Mouse (Mus musculus) hindbrain, embryonic 13.5 days (tissue): ENCODE measurements around the gene Krtap12-1. TPM values are rescaled to one million over a fixed set of nuclear protein-coding genes. Genes with fewer than 3 reads are reported as not detected.
"Not testable (repeated sequence)": the region's sequence is repeated elsewhere in the genome, so short reads cannot be mapped to it uniquely, and the experiment has no call there.

Source experiments
- ATAC-seq: fragments of 200-750 bp; cut with Nextera tagmentation; 2 replicates; pipeline ENCODE4 v1.8.0; 2017; ENCODE audit warnings: moderate TSS enrichment; ENCODE audit not compliant: low FRiP score
- H3K27ac ChIP-seq: fragments of 300-500 bp; sonication (generic); 2 replicates; pipeline ENCODE4 v1.5.1; 2015; ENCODE audit warnings: inconsistent platforms, mild to moderate bottlenecking, moderate library complexity
- H3K27me3 ChIP-seq: fragments of 300-500 bp; sonication (generic); 2 replicates; pipeline ENCODE4 v1.6.1; 2015; ENCODE audit warnings: mild to moderate bottlenecking, inconsistent platforms
- H3K36me3 ChIP-seq: fragments of 300-500 bp; sonication (generic); 2 replicates; pipeline ENCODE4 v1.6.1; 2015; ENCODE audit warnings: mild to moderate bottlenecking, inconsistent platforms
- H3K4me1 ChIP-seq: fragments of 300-500 bp; sonication (generic); replicated peaks from 2 replicates; pipeline ENCODE4 v1.6.1; 2015; ENCODE audit warnings: inconsistent platforms
- H3K4me2 ChIP-seq: fragments of 300-500 bp; sonication (generic); 2 replicates; pipeline ENCODE4 v1.6.1; 2015; ENCODE audit warnings: inconsistent platforms, mild to moderate bottlenecking, moderate library complexity
- H3K4me3 ChIP-seq: fragments of 300-500 bp; sonication (generic); 2 replicates; pipeline ENCODE4 v1.5.1; 2015; ENCODE audit warnings: mild to moderate bottlenecking, inconsistent platforms
- H3K9ac ChIP-seq: fragments of 300-500 bp; sonication (generic); 2 replicates; pipeline ENCODE4 v1.6.1; 2015; ENCODE audit warnings: mild to moderate bottlenecking, inconsistent platforms
- H3K9me3 ChIP-seq: fragments of 300-500 bp; sonication (generic); 2 replicates; pipeline ENCODE4 v1.6.1; 2016; ENCODE audit warnings: inconsistent platforms
- WGBS: fragments of 180-500 bp; shearing (Covaris S2); methylation state at CpG from one replicate; pipeline ENCODE4 v1.1.7; 2015; 5-methylcytosine and 5-hydroxymethylcytosine counted together
- polyA plus RNA-seq: library from polyadenylated mRNA; unstranded; fragments of >200 nt; fragmentation: Nextera tagmentation; extraction: Ambion mirVana; gene quantifications from 2 replicates; pipeline ENCODE4 v1.2.1, GENCODE M21; 2015

Gene Krtap12-1
- polyA plus RNA-seq, 1 experiment from 2014 or later: not detected

DNA sequence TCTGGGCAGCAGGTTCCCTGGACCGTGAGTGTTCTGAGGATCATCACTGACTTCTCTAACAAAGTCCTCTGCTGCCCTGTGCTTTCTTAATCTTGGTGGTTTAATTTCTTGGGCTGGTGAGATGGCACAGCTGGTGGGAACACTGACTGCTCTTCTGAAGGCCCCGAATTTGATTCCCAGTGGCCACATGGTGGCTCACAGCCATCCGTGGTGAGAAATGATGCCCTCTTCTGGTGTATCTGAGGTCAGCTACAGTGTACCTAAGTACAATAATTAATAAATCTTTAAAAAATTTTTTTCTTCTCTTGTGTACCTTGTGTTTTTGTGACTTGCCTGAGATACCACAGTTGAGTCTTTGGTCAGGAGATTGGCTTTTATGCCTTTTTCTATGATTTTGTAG is 31.9 kb downstream of the Krtap12-1 start:
- not testable (repeated sequence) for H3K4me2 ChIP-seq, ATAC-seq, H3K4me3 ChIP-seq, H3K27me3 ChIP-seq, H3K9me3 ChIP-seq, H3K27ac ChIP-seq, H3K9ac ChIP-seq, H3K36me3 ChIP-seq, H3K4me1 ChIP-seq
- WGBS: 63% methylated on average over 3 of the region's 3 CpGs

DNA sequence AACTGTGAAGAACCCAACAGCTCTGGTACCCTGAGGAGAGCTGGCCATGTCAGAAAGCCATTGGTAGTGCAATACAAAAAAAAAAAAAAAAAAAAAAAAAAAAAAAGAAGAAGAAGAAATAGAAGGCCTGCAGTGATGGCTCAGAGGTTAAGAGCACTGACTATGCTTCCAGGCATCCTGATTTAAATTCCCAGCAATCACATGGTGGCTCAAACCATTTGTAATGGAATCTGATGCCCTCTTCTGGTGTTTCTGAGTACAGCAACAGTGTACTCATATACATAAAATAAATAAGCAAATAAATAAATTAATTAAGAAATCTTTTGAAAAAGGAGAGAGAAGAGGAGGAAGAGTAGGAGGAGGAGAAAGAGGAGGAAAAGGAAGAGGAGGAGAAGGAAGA is 33.0 kb downstream of the Krtap12-1 start:
- H3K9me3 ChIP-seq: no peaks in the 10 kb centered on the region
- H3K4me3 ChIP-seq: no peak overlapping the region
- no peak overlapping the region for H3K9ac ChIP-seq
- H3K27me3 ChIP-seq: no peaks in the 10 kb centered on the region
- no peak overlapping the region for H3K27ac ChIP-seq
- no peaks in the 10 kb centered on the region for H3K36me3 ChIP-seq
- no peak for ATAC-seq
- H3K4me1 ChIP-seq: no peaks in the 10 kb centered on the region
- no peak overlapping the region for H3K4me2 ChIP-seq

DNA sequence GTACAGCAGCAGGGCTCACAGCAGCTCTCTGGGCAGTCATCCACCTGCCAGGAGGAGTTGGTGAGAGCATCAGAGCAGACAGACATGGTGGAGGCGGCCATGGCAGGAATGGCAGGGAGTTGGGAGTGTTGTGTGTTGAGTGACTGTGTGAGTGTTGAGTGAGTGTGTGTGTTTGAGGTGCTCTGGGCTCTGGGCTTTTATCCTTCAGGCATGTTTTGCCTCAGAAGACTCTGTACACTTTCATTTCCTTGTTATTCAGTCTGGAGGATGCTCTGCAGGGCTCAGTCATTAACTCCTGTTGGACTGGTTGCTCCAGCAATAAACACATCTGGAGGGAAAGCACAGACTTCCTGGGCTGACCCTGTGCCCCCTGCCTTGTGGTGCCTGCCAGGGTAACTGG is 39.2 kb downstream of the Krtap12-1 start, which contains the start of gene Gm3233:
TSS of gene Gm3233 (minus strand) at position 101 of the 400 bp plus-strand sequence.
- H3K27me3 ChIP-seq, ATAC-seq, H3K4me1 ChIP-seq, H3K9ac ChIP-seq, H3K9me3 ChIP-seq, H3K27ac ChIP-seq, H3K4me2 ChIP-seq, H3K4me3 ChIP-seq, H3K36me3 ChIP-seq: not testable (repeated sequence)
- WGBS: no CpG with 5 or more reads among the region's 1 CpGs

DNA sequence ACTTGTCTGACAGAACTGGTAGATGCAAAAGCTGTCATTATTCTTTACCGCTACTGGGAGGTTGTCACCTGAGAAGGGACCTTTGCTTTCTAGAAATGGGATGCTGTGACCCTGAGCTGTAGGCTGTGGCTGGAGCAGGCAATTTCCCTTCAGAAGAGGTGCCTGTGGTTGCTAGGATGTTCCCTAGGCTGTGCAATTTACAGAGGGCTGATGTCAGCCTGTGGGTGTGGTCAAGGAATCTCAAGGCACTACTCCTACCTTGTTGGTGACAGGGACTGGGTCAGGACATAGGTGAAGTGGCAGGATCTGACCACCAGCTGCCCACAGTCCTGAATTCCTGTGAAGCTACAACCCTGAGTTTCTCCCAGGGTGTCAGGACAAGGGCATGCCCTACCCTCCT is 49.3 kb downstream of the Krtap12-1 start:
- Histone ChIP-seq H3K9ac (no peak overlapping the region), H3K27ac (no peak overlapping the region), H3K27me3 (no peaks in the 10 kb centered on the region), H3K4me3 (no peak overlapping the region), H3K36me3 (no peaks in the 10 kb centered on the region), H3K9me3 (no peaks in the 10 kb centered on the region), H3K4me1 (no peaks in the 10 kb centered on the region), H3K4me2 (no peak overlapping the region)
- ATAC-seq: no peak
- WGBS: 81% methylated on average over 1 of the region's 1 CpGs

Other genes starting within 250 kb of the Krtap12-1 start
- gene Fam207a, start 204.8 kb upstream of the Krtap12-1 start, polyA plus RNA-seq: 41.2 and 41.8 TPM in 2 replicates
- gene Itgb2, start 190.3 kb upstream of the Krtap12-1 start, polyA plus RNA-seq: 0.67 and 0.90 TPM in 2 replicates
- gene Pttg1ip, start 138.9 kb upstream of the Krtap12-1 start, polyA plus RNA-seq: 69.0 and 71.9 TPM in 2 replicates
- 271 and 274 TPM in 2 replicates for gene Sumo3, start 114.5 kb upstream of the Krtap12-1 start, polyA plus RNA-seq
- 2.1 and 3.4 TPM in 2 replicates for gene Gm49325, start 114.4 kb upstream of the Krtap12-1 start, polyA plus RNA-seq
- 94.5 and 95.0 TPM in 2 replicates for gene Ube2g2, start 98.3 kb upstream of the Krtap12-1 start, polyA plus RNA-seq
- 0.74 and 0.82 TPM in 2 replicates for gene Tspear, start 34.0 kb upstream of the Krtap12-1 start, polyA plus RNA-seq
- gene Gm19402, start 29.8 kb upstream of the Krtap12-1 start, polyA plus RNA-seq: not detected in 2 replicates
- not detected in 2 replicates for gene Gm9508, start 23.4 kb upstream of the Krtap12-1 start, polyA plus RNA-seq
- gene Gm10272, start 14.0 kb upstream of the Krtap12-1 start, polyA plus RNA-seq: not detected in 2 replicates
- not detected in 2 replicates for gene Gm10024, start 9.1 kb upstream of the Krtap12-1 start, polyA plus RNA-seq
- not detected in 2 replicates for gene Gm10142, start 4.8 kb upstream of the Krtap12-1 start, polyA plus RNA-seq
- gene Gm10100, start 5.9 kb downstream of the Krtap12-1 start, polyA plus RNA-seq: not detected in 2 replicates
- not detected in 2 replicates for gene Gm18596, start 22.0 kb downstream of the Krtap12-1 start, polyA plus RNA-seq
- gene Gm9736, start 30.8 kb downstream of the Krtap12-1 start, polyA plus RNA-seq: not detected in 2 replicates
- gene Gm3233, start 39.1 kb downstream of the Krtap12-1 start, polyA plus RNA-seq: not detected in 2 replicates
- gene Gm3238, start 50.7 kb downstream of the Krtap12-1 start, polyA plus RNA-seq: not detected in 2 replicates
- gene Gm7138, start 56.3 kb downstream of the Krtap12-1 start, polyA plus RNA-seq: not detected in 2 replicates
- gene Gm3250, start 61.9 kb downstream of the Krtap12-1 start, polyA plus RNA-seq: not detected in 2 replicates
- gene Gm7137, start 67.6 kb downstream of the Krtap12-1 start, polyA plus RNA-seq: not detected in 2 replicates
- gene Gm9639, start 74.5 kb downstream of the Krtap12-1 start, polyA plus RNA-seq: not detected in 2 replicates
- not detected in 2 replicates for gene Gm19668, start 78.5 kb downstream of the Krtap12-1 start, polyA plus RNA-seq
- not detected in 2 replicates for gene Gm9507, start 91.2 kb downstream of the Krtap12-1 start, polyA plus RNA-seq
- gene Gm2696, start 94.1 kb downstream of the Krtap12-1 start, polyA plus RNA-seq: not detected in 2 replicates
- gene Krtap10-4, start 106.5 kb downstream of the Krtap12-1 start, polyA plus RNA-seq: not detected in 2 replicates
- not detected in 2 replicates for gene Krtap10-10, start 115.3 kb downstream of the Krtap12-1 start, polyA plus RNA-seq
- not detected in 2 replicates for gene Gm36176, start 126.2 kb downstream of the Krtap12-1 start, polyA plus RNA-seq
- gene Gm10318, start 132.3 kb downstream of the Krtap12-1 start, polyA plus RNA-seq: not detected in 2 replicates
- gene Gm3285, start 141.4 kb downstream of the Krtap12-1 start, polyA plus RNA-seq: not detected in 2 replicates
- gene Lrrc3, start 181.9 kb downstream of the Krtap12-1 start, polyA plus RNA-seq: 12.5 and 14.0 TPM in 2 replicates
- gene Trpm2, start 250.0 kb downstream of the Krtap12-1 start, polyA plus RNA-seq: 3.0 and 3.9 TPM in 2 replicates